Mouse (Mus musculus) heart, postnatal 0 days (tissue): Measurements from ENCODE around the gene Pou3f1.

Source experiments
- CTCF ChIP-seq: IDR thresholded peaks from 2 replicates; pipeline ENCODE4 v1.5.1; 2016; ENCODE audit warnings: antibody characterized with exemption, control low read depth, low read depth
- EP300 ChIP-seq: IDR thresholded peaks from 2 replicates; pipeline ENCODE4 v1.6.1; 2016; ENCODE audit warnings: antibody characterized with exemption, low read depth

DNA sequence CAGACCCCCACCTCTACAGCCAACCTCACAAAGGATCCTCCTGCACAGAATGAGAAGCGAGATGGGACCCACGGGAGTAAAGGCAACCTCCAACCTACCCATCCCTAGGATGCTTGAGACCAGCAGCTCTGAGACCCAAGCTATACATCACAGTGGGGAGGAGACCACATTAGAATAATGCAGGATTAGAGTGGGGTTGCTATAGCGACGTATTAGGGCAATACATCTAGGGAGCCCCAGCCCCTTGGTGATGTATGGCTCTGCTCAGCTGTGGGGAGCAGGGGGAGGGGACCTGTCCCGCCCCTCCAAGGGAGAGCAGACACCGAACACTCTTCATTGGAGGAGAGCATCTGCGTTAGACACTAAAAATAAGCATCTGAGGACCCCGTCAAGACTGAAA, 11.5 kb downstream of the Pou3f1 start:
- TF ChIP-seq CTCF (no peak), EP300 (no peak)
